Mouse (Mus musculus) heart, embryonic 10.5 days (tissue): ENCODE measurements around the gene Anks1b. TPM values are rescaled to one million over a fixed set of nuclear protein-coding genes. Genes with fewer than 3 reads are reported as not detected.
"Not testable (repeated sequence)": the region's sequence is repeated elsewhere in the genome, so short reads cannot be mapped to it uniquely, and the experiment has no call there.

Experiments used
- DNase-seq: peaks from one replicate; pipeline ENCODE4 v3.0.0-alpha.2; 2017; ENCODE audit warnings: low spot score
- H3K27ac ChIP-seq: fragments of 300-500 bp; sonication (generic); 2 replicates; pipeline ENCODE4 v1.5.1; 2016; ENCODE audit warnings: mild to moderate bottlenecking
- H3K27me3 ChIP-seq: fragments of 300-500 bp; sonication (generic); 2 replicates; pipeline ENCODE4 v1.6.1; 2016; ENCODE audit warnings: mild to moderate bottlenecking; ENCODE audit not compliant: poor library complexity, insufficient read depth, severe bottlenecking
- H3K36me3 ChIP-seq: fragments of 300-500 bp; sonication (generic); 2 replicates; pipeline ENCODE4 v1.6.1; 2016; ENCODE audit warnings: mild to moderate bottlenecking, moderate library complexity
- H3K4me1 ChIP-seq: fragments of 300-500 bp; sonication (generic); 2 replicates; pipeline ENCODE4 v1.6.1; 2016; ENCODE audit warnings: mild to moderate bottlenecking
- H3K4me3 ChIP-seq: fragments of 300-500 bp; sonication (generic); 2 replicates; pipeline ENCODE4 v1.5.1; 2016; ENCODE audit warnings: mild to moderate bottlenecking, moderate library complexity
- H3K9me3 ChIP-seq: fragments of 300-500 bp; sonication (generic); 2 replicates; pipeline ENCODE4 v1.6.1; 2016; ENCODE audit warnings: mild to moderate bottlenecking, moderate library complexity
- WGBS: fragments of 180-500 bp; shearing (Covaris S2); methylation state at CpG from one replicate; pipeline ENCODE4 v1.1.7; 2016; 5-methylcytosine and 5-hydroxymethylcytosine counted together
- polyA plus RNA-seq: library from polyadenylated mRNA; unstranded; fragments of >200 nt; fragmentation: Nextera tagmentation; extraction: Ambion mirVana; gene quantifications from 2 replicates; pipeline ENCODE4 v1.2.1, GENCODE M21; 2016

The Anks1b gene
- polyA plus RNA-seq, 1 experiment from 2014 or later = 0.05 TPM

DNA sequence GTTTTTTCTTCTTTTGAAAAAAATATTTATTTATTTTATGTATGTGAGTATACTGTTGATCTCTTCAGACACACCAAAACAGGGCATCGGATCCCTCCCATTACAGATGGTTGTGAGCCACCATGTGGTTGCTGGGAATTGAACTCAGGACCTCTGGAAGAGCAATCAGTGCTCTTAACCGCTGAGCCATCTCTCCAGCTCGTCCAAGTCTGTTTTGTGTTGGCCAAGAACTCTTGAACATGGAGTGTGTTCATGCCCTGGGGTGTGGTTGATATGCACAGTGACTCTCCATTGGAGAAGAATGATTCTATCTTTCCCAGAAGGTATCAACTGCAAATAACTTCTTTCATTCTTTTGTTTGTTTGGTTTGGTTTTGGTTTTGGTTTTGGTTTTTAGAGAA is 757.5 kb downstream of the Anks1b start:
- H3K4me3 ChIP-seq, DNase-seq, H3K27ac ChIP-seq, H3K27me3 ChIP-seq, H3K9me3 ChIP-seq, H3K4me1 ChIP-seq, H3K36me3 ChIP-seq: not testable (repeated sequence)
- 75% methylated on average over 3 of the region's 3 CpGs for WGBS

DNA sequence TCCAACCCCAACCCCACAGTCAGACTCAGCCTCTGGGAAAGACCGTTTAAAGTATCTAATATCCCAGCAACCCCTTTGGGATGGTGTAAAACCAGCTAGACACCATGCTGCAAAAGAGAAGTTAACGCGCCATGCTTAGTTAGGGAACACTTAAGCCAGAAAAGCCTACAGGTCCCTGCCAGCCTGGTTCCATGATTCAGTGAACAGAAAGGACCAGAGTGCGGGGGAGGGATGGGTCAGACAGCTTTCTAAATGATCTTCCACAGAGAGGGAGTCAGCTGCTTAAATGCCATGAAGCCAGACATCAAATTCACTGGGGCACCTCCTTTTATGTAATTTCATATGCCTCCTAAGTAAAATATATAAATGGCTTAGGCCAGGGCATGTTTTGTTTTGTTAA is 764.0 kb downstream of the Anks1b start:
- Histone ChIP-seq H3K27ac (no peak overlapping the region), H3K27me3 (no peaks in the 10 kb centered on the region), H3K4me1 (no peaks in the 10 kb centered on the region), H3K36me3 (no peaks in the 10 kb centered on the region), H3K4me3 (no peak overlapping the region), H3K9me3 (no peaks in the 10 kb centered on the region)
- WGBS = 86% methylated on average over 4 of the region's 4 CpGs
- no peak for DNase-seq

DNA sequence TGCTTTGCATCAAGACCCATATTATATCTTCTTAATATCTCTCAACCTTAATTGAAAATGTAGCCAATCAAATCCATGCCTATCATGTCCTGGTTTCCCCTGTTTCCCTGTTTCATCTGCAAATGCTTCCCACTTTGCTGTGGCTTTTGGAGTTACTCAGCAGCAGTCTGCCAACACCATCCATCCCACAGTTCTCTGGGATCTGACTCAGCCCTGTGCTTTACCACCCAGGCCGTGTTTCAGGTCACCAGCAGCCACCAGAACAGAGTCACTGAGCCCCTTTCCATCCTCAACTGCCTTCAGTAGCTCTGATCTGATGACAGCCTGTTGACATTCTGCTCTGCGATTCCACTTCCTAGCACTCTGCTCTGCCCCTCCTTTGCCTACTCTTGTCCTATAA is 776.4 kb downstream of the Anks1b start:
- Histone ChIP-seq H3K36me3 (no peaks in the 10 kb centered on the region), H3K4me1 (no peaks in the 10 kb centered on the region), H3K9me3 (no peaks in the 10 kb centered on the region), H3K27me3 (no peaks in the 10 kb centered on the region), H3K27ac (no peak overlapping the region), H3K4me3 (no peak overlapping the region)
- 55% methylated on average over 2 of the region's 2 CpGs for WGBS
- no peak for DNase-seq

DNA sequence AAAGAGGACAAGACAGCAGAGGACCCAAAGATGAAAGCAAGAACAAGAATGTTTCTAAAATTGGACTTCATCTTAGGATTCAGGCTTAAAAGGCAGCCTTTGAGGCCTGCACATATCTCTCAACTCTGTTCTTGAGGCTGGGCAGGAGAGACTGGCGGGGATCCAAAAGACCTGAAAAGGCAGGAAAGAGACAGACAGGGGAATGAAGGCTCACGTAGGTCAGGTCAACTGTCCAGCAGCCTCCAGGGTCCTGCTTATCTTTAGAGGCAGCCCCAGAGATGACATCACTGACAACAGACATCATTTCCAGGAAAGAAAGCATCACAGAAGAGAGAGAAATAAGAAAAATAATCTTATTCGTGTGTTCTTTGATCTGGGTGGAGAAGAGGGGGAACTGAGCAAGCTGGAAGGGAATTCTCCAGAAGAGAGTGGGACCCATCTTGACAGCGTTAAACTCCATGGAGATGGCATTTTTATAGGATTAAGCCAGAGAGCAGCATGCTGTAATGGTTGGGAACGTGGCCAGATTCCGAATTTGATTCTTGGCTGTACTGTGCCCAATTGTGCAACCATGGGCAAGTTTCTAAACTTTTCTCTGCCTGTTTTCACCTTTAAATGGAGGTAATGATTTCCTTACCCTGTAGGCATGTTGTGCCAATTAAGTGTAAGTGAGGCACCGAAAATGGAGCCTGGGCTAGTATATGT is 784.3 kb downstream of the Anks1b start:
- no peaks in the 10 kb centered on the region for H3K36me3 ChIP-seq
- H3K9me3 ChIP-seq = no peaks in the 10 kb centered on the region
- WGBS = 68% methylated on average over 7 of the region's 7 CpGs
- H3K4me1 ChIP-seq = no peaks in the 10 kb centered on the region
- H3K4me3 ChIP-seq = no peak overlapping the region
- H3K27ac ChIP-seq = no peak overlapping the region
- H3K27me3 ChIP-seq = no peaks in the 10 kb centered on the region
- no peak for DNase-seq

DNA sequence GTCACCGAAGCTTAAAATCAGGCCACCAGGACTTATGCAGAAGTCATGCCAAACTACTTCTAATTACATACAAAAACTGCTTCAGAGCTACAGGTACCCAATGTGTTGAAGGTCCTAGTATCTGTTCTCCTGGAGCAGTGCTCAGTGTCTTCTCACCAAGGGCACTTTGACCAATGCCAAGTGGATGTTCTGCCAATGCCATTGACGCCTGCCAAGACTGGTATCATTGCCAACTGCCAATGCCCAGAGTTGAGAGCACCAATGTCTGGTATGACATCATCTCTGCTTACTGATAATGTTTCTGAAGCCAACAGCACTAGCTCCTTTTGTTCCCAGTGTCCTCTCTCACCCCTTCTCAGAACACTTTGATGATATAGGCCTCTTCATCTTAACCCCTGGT is 793.4 kb downstream of the Anks1b start:
- WGBS = 83% methylated on average over 2 of the region's 2 CpGs
- H3K36me3 ChIP-seq = no peaks in the 10 kb centered on the region

DNA sequence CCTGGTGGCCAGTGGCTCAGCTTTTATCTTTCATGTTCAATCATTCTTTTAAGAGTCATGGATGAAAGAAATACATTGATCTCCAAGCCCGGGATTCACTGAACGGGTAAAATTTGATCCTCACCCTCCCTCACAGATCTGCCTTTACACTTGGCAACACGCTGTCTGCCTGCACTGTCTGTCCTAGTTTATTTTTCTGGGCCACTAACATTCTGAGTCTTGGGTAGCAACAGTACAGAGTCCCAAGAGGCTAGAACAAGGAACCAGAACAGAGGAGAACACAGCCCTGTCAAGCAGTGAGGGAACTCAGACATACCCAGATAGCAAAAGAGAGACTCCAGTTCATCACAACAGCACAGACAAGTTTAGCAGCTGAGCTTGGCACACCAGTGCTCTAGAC is 797.0 kb downstream of the Anks1b start:
- no peak for DNase-seq
- Histone ChIP-seq H3K27me3 (no peaks in the 10 kb centered on the region), H3K4me3 (no peak overlapping the region), H3K27ac (no peak overlapping the region), H3K4me1 (no peaks in the 10 kb centered on the region), H3K9me3 (no peaks in the 10 kb centered on the region), H3K36me3 (no peaks in the 10 kb centered on the region)
- WGBS = 92% methylated on average over 3 of the region's 3 CpGs

More for the DNA sequence above, 793.4 kb downstream of the Anks1b start:
- Histone ChIP-seq H3K27me3 (no peaks in the 10 kb centered on the region), H3K27ac (no peak overlapping the region), H3K9me3 (no peaks in the 10 kb centered on the region), H3K4me3 (no peak overlapping the region), H3K4me1 (no peaks in the 10 kb centered on the region)
- no peak for DNase-seq

DNA sequence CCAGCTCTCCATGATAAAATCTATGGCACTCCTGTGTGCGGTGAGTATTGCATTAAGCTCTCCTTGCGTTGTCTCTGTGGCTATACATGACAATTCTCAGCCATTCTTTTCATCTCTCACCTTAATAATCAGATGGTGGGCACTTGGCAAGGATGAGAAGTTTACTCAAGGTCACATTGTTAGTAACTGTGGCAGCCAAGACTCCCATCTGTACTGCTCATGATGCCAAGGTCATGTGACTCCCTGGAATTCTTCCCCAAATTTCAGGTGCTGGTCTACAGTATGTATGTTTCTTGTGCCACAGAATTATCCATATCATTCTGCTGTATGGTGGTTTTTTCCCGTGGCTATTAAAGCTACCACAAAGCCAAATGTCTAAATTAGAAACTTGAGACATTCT is 798.8 kb downstream of the Anks1b start:
- DNase-seq = no peak
- Histone ChIP-seq H3K4me1 (no peaks in the 10 kb centered on the region), H3K36me3 (no peaks in the 10 kb centered on the region), H3K27ac (no peak overlapping the region), H3K9me3 (no peaks in the 10 kb centered on the region), H3K27me3 (no peaks in the 10 kb centered on the region), H3K4me3 (no peak overlapping the region)
- 76% methylated on average over 3 of the region's 3 CpGs for WGBS

DNA sequence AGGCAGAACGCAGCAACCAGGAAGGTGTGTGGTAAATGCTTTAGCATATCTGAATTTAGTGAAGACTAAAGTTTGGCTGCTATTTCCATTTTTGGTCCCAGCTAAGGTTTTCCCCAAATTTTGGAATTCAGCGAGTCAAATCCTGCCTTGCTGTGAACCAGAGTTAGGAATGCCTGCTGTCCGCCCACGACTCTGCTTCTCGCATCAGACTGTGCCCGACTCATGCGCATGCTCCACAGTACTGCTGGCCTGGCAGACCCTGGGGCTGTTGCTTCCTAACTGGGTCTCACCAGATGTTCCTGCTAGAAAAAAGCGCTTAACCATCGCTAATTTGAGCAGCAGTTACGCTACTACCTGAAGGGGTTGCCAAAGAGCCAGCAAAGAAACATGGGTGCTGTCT is 801.1 kb downstream of the Anks1b start:
- H3K4me1 ChIP-seq = no peaks in the 10 kb centered on the region
- no peak overlapping the region for H3K4me3 ChIP-seq
- WGBS = 83% methylated on average over 10 of the region's 10 CpGs
- no peaks in the 10 kb centered on the region for H3K27me3 ChIP-seq
- DNase-seq = no peak
- H3K9me3 ChIP-seq = no peaks in the 10 kb centered on the region
- no peak overlapping the region for H3K27ac ChIP-seq
- no peaks in the 10 kb centered on the region for H3K36me3 ChIP-seq

DNA sequence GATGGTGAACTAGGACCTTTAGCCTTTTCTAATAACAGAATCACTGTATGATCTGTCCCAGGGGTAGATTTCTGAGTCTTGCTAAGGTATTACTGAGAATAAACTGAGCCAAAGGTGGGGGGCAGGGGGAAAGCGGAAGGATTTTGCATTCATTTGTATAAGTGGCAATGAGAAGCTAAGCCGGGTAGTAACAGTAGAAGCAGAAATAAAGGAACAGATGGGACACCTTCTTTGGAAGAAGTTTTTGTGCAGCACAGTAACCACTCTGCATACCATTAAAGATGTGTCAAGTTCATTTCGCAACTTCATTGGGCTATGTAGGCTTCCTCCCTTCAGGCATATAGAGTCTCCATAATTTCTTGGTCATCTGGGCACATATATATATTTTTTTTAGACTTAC is 804.1 kb downstream of the Anks1b start:
- H3K27ac ChIP-seq = no peak overlapping the region
- no peaks in the 10 kb centered on the region for H3K27me3 ChIP-seq
- H3K36me3 ChIP-seq = no peaks in the 10 kb centered on the region
- no peaks in the 10 kb centered on the region for H3K4me1 ChIP-seq
- H3K9me3 ChIP-seq = no peaks in the 10 kb centered on the region
- DNase-seq = no peak
- H3K4me3 ChIP-seq = no peak overlapping the region
- 88% methylated on average over 3 of the region's 3 CpGs for WGBS

DNA sequence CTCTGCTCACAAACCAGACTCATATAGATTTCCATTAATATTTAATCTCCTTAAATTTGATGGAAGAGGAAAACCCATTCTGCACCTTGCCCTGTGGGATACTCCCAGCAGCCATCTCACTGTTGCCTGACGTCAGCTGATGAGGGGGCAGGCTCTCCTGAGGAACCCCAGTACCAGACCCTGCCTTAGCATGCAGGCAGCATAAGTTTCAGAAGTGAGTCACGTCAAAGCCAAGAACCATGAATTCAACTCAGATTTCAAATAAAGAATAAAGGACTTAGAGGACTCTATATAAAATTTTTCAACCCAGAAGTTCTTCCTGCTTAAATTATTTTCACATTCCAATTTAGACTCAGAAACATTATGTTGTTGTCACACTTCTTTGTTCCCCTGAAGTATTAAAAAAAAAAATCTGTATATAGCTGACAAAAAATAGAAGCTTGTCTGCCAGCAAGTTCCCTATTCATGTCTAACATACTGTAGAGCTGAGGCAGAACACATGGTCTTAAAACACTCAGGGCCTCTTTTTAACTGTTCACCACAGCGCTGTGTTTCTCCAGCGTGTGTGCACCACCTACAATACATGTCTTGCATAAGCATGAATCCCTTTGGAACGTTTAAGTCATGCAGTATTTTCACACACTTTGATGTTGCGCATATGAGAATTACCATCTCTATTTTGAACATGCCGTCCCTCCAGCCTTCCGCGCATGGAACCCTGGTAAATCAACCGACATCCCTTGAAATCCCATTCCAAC is 806.6 kb downstream of the Anks1b start:
- H3K4me1 ChIP-seq = no peaks in the 10 kb centered on the region
- no peak overlapping the region for H3K27ac ChIP-seq
- WGBS = 87% methylated on average over 10 of the region's 10 CpGs
- no peak overlapping the region for H3K4me3 ChIP-seq
- no peak for DNase-seq
- H3K36me3 ChIP-seq = no peaks in the 10 kb centered on the region
- H3K27me3 ChIP-seq = no peaks in the 10 kb centered on the region
- no peaks in the 10 kb centered on the region for H3K9me3 ChIP-seq

DNA sequence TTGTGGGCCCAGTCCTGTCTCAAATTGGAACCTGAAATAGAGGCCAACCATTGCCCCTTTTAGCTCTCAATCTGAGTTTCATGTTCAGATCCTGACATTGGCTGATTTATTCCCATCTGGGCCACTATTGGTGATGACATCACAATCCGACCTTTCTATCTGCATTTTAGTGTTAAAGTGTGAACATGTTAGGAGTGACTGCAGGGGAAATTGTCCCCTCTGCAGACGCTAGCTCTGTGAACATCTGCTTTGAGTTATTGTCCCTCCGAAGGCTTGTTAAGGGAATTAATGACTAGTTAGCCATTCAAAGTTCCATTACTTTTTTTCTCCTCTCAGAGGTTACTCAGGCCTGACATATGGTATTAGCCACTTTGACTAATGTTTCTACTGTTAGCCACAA is 810.5 kb downstream of the Anks1b start:
- DNase-seq = no peak
- WGBS = 54% methylated on average over 3 of the region's 3 CpGs

DNA sequence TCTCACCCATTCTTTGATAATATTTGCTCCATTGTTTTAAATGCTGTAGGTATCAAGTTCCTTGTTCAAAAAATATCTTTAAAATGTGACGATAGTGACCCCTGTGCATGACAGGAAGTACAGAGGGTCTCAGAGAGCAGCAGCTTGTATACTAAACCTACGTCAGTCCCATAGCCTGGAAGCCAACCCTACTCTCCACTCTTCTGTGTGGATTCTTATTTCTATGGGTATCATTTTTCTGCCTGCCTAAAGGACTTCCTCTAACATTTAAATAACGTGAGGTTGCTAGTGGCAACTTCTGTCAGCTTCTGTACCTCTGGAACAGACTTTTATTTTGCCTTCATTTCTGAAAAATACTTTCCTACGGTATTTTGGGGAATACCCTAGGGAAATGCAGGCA is 812.1 kb downstream of the Anks1b start:
- no peaks in the 10 kb centered on the region for H3K9me3 ChIP-seq
- no peak for DNase-seq
- WGBS = 81% methylated on average over 4 of the region's 4 CpGs
- H3K27ac ChIP-seq = no peak overlapping the region
- H3K4me1 ChIP-seq = no peaks in the 10 kb centered on the region
- no peak overlapping the region for H3K4me3 ChIP-seq
- H3K27me3 ChIP-seq = no peaks in the 10 kb centered on the region
- H3K36me3 ChIP-seq = no peaks in the 10 kb centered on the region

More for the DNA sequence above, 810.5 kb downstream of the Anks1b start:
- Histone ChIP-seq H3K27ac (no peak overlapping the region), H3K4me1 (no peaks in the 10 kb centered on the region), H3K4me3 (no peak overlapping the region), H3K9me3 (no peaks in the 10 kb centered on the region), H3K36me3 (no peaks in the 10 kb centered on the region), H3K27me3 (no peaks in the 10 kb centered on the region)

DNA sequence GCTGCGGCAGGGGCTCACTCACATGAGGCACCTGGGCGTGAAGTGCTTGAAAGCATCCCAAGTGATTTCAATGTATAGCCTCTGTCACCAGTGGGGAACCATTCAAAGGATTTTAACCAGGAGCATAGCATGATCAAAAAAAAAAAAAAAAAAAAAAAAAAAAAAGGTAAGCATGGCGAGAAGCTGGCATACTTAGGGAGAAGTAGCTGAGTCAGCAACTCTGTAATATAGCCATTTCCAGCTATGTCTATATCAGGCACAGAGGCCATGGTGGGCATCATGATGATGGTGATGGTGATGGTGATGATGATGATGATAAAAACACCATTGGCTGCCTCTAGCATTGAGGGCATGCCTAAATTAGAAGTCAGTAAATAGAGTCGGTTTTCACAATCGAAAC is 814.8 kb downstream of the Anks1b start:
- Histone ChIP-seq H3K36me3 (no peaks in the 10 kb centered on the region), H3K27ac (no peak overlapping the region), H3K27me3 (no peaks in the 10 kb centered on the region), H3K4me3 (no peak overlapping the region), H3K4me1 (no peaks in the 10 kb centered on the region), H3K9me3 (no peaks in the 10 kb centered on the region)
- no peak for DNase-seq
- 87% methylated on average over 5 of the region's 5 CpGs for WGBS
